ENCODE assay signal across 8 mouse cellular contexts in genomic region chr10:128668790-128669672, GRCm38 (mm10). TPM values are rescaled to one million over a fixed set of nuclear protein-coding genes. Genes with fewer than 3 reads are reported as not detected.
DNase-seq lines count a peak whose midpoint lies in the region; ATAC-seq and TF ChIP-seq lines count a peak whose summit lies in the region.

No protein-coding gene starts in this region.

- peak overlapping the region; percentile 53 for H3K4me3 ChIP-seq in bone marrow macrophage, adult 2 months (ENCODE audit: insufficient read depth, low read length)
- peak overlapping the region; percentile 65 for H3K4me3 ChIP-seq in hindbrain, embryonic 12.5 days
- peak overlapping the region; percentile 73 for H3K4me3 ChIP-seq in lung, embryonic 16.5 days (ENCODE audit: low read length)

- H3K27ac ChIP-seq in bone marrow macrophage, adult 2 months (ENCODE audit: insufficient read depth, low read depth, low read length), result no peak overlapping the region
- H3K27ac ChIP-seq in hindbrain, embryonic 12.5 days, result 0 out of 2 replicates have a peak overlapping the region, but pooled peaks have one; percentile 19
- peak overlapping the region; percentile 60 for H3K27ac ChIP-seq in lung, embryonic 16.5 days (ENCODE audit: low read length)

- peak overlapping the region; percentile 55 for H3K4me2 ChIP-seq in hindbrain, embryonic 12.5 days (replicated peaks)
- H3K4me2 ChIP-seq in lung, embryonic 16.5 days (ENCODE audit: low read depth, low read length), result peak overlapping the region; percentile 73

- peak overlapping the region; percentile 78 for H3K9ac ChIP-seq in hindbrain, embryonic 12.5 days
- peak overlapping the region; percentile 76 for H3K9ac ChIP-seq in lung, embryonic 16.5 days (ENCODE audit: low read length)

- ATAC-seq in CD4-positive, CD25-positive, alpha-beta regulatory T cell, adult 4 months, result peak; percentile 33
- peak; percentile 38; the same call in 1 of the 2 replicates for ATAC-seq in erythroblast, adult 5-6 weeks (replicated peaks; ENCODE audit: low FRiP score, poor library complexity, severe bottlenecking)
- ATAC-seq in hindbrain, embryonic 12.5 days (ENCODE audit: low FRiP score), result peak; percentile 46
- ATAC-seq in lung, embryonic 16.5 days (ENCODE audit: low read depth), result peak; percentile 67

- H3K4me1 ChIP-seq in bone marrow macrophage, adult 2 months (ENCODE audit: control insufficient read depth, insufficient read depth, low read length), result peaks cover 4% of the 10 kb centered on the region
- H3K4me1 ChIP-seq in hindbrain, embryonic 12.5 days, result peaks cover 18% of the 10 kb centered on the region
- H3K4me1 ChIP-seq in lung, embryonic 16.5 days (replicated peaks; ENCODE audit: control insufficient read depth, insufficient read depth, low read length), result peaks cover 7% of the 10 kb centered on the region; the same call in 1 of the 2 replicates

- 0 out of 2 replicates have a peak, but pooled peaks cover 10% of the 10 kb centered on the region for H3K36me3 ChIP-seq in hindbrain, embryonic 12.5 days
- no peaks in the 10 kb centered on the region for H3K36me3 ChIP-seq in lung, embryonic 16.5 days (ENCODE audit: control insufficient read depth, insufficient read depth, low read length)

- H3K27me3 ChIP-seq in hindbrain, embryonic 12.5 days, result peaks cover 7% of the 10 kb centered on the region; the same call in 1 of the 2 replicates
- no peaks in the 10 kb centered on the region for H3K27me3 ChIP-seq in lung, embryonic 16.5 days (ENCODE audit: control insufficient read depth, insufficient read depth, low read depth, low read length)

- no peaks in the 10 kb centered on the region for H3K9me3 ChIP-seq in hindbrain, embryonic 12.5 days (replicated peaks)
- H3K9me3 ChIP-seq in lung, embryonic 16.5 days (ENCODE audit: control insufficient read depth, low read length), result no peaks in the 10 kb centered on the region

- TF ChIP-seq POLR2A in bone marrow macrophage, adult 2 months (IDR thresholded peaks at IDR 0.05; ENCODE audit: borderline replicate concordance, low read depth, low read length), result no peak

- peak; percentile 55 to 56 for DNase-seq in layer of hippocampus, postnatal 14 days (ENCODE audit: low spot score in 2 of 2)
- DNase-seq in retina, adult 2 months (ENCODE audit: low read depth, low spot score), result peak; percentile 61
- DNase-seq in thymus, postnatal 25 days, result peak; percentile 68

- under 1% methylated on average over 42 of the region's 42 CpGs for WGBS in hindbrain, embryonic 12.5 days
- 1% methylated on average over 40 of the region's 42 CpGs for WGBS in lung, embryonic 16.5 days

- no peak for TF ChIP-seq CTCF in bone marrow macrophage, adult 2 months (IDR thresholded peaks at IDR 0.05; ENCODE audit: low read depth, low read length)

RNA-seq across cellular contexts. Expression of gene Suox, which starts 4.8 kb away (rescaled TPM):
- polyA plus RNA-seq in CD4-positive, CD25-positive, alpha-beta regulatory T cell, adult 4 months (2017; shearing (Covaris generic)), result 10 to 100 TPM; 25.7 to 44.3 TPM
- 6.3 and 7.2 TPM in 2 replicates for polyA plus RNA-seq in bone marrow macrophage, adult 2 months (2012; ENCODE audit: insufficient read depth, insufficient read length, missing spikeins)
- 3.1 and 7.5 TPM in 2 replicates for total RNA-seq in erythroblast, adult 5-6 weeks (2015; ENCODE audit: low replicate concordance)
- 8.4 and 11.3 TPM in 2 replicates for total RNA-seq in erythroblast, adult 5-6 weeks (2017; ENCODE audit: low replicate concordance)
- polyA plus RNA-seq in hindbrain, embryonic 12.5 days (2016; fragmentation: Nextera tagmentation; extraction: Ambion mirVana), result 15.1 and 16.4 TPM in 2 replicates
- 10 to 100 TPM; 12.2 to 12.6 TPM for total RNA-seq in layer of hippocampus, postnatal 14 days (2021)
- 13.0 and 14.6 TPM in 2 replicates for polyA plus RNA-seq in lung, embryonic 16.5 days (2015; fragmentation: Nextera tagmentation; extraction: Ambion mirVana)

RNA-seq across cellular contexts. Expression of gene Ikzf4, which starts 23.2 kb away (rescaled TPM):
- 100 to 1,000 TPM; 102 to 158 TPM for polyA plus RNA-seq in CD4-positive, CD25-positive, alpha-beta regulatory T cell, adult 4 months (2017; shearing (Covaris generic))
- polyA plus RNA-seq in bone marrow macrophage, adult 2 months (2012; ENCODE audit: insufficient read depth, insufficient read length, missing spikeins), result not detected in 2 replicates
- not detected in 2 replicates for total RNA-seq in erythroblast, adult 5-6 weeks (2015; ENCODE audit: low replicate concordance)
- 0.09 TPM in 1 of 2 replicates, not detected in the other for total RNA-seq in erythroblast, adult 5-6 weeks (2017; ENCODE audit: low replicate concordance)
- 8.7 and 9.8 TPM in 2 replicates for polyA plus RNA-seq in hindbrain, embryonic 12.5 days (2016; fragmentation: Nextera tagmentation; extraction: Ambion mirVana)
- total RNA-seq in layer of hippocampus, postnatal 14 days (2021), result 10 to 100 TPM; 12.9 to 13.7 TPM
- polyA plus RNA-seq in lung, embryonic 16.5 days (2015; fragmentation: Nextera tagmentation; extraction: Ambion mirVana), result 1.4 and 1.6 TPM in 2 replicates

RNA-seq across cellular contexts. Expression of gene Rab5b, which starts 27.0 kb away (rescaled TPM):
- 100 to 1,000 TPM in 1 of 2 experiments, 10 to 100 TPM in 1; 69.1 to 111 TPM for polyA plus RNA-seq in CD4-positive, CD25-positive, alpha-beta regulatory T cell, adult 4 months (2017; shearing (Covaris generic))
- 123 and 131 TPM in 2 replicates for polyA plus RNA-seq in bone marrow macrophage, adult 2 months (2012; ENCODE audit: insufficient read depth, insufficient read length, missing spikeins)
- total RNA-seq in erythroblast, adult 5-6 weeks (2015; ENCODE audit: low replicate concordance), result 26.9 and 42.2 TPM in 2 replicates
- total RNA-seq in erythroblast, adult 5-6 weeks (2017; ENCODE audit: low replicate concordance), result 64.8 and 71.7 TPM in 2 replicates
- 96.2 and 103 TPM in 2 replicates for polyA plus RNA-seq in hindbrain, embryonic 12.5 days (2016; fragmentation: Nextera tagmentation; extraction: Ambion mirVana)
- 100 to 1,000 TPM; 127 to 133 TPM for total RNA-seq in layer of hippocampus, postnatal 14 days (2021)
- polyA plus RNA-seq in lung, embryonic 16.5 days (2015; fragmentation: Nextera tagmentation; extraction: Ambion mirVana), result 87.9 and 90.6 TPM in 2 replicates

RNA-seq across cellular contexts. Expression of gene Pmel, which starts 35.0 kb away (rescaled TPM):
- polyA plus RNA-seq in CD4-positive, CD25-positive, alpha-beta regulatory T cell, adult 4 months (2017; shearing (Covaris generic)), result 1 to 10 TPM; 4.8 TPM
- 0.37 and 0.67 TPM in 2 replicates for polyA plus RNA-seq in bone marrow macrophage, adult 2 months (2012; ENCODE audit: insufficient read depth, insufficient read length, missing spikeins)
- not detected in 2 replicates for total RNA-seq in erythroblast, adult 5-6 weeks (2015; ENCODE audit: low replicate concordance)
- not detected in 2 replicates for total RNA-seq in erythroblast, adult 5-6 weeks (2017; ENCODE audit: low replicate concordance)
- polyA plus RNA-seq in hindbrain, embryonic 12.5 days (2016; fragmentation: Nextera tagmentation; extraction: Ambion mirVana), result 3.5 and 6.0 TPM in 2 replicates
- total RNA-seq in layer of hippocampus, postnatal 14 days (2021), result 1 to 10 TPM; 1.5 to 1.6 TPM
- polyA plus RNA-seq in lung, embryonic 16.5 days (2015; fragmentation: Nextera tagmentation; extraction: Ambion mirVana), result 2.1 and 2.2 TPM in 2 replicates

RNA-seq across cellular contexts. Expression of gene Cdk2, which starts 35.8 kb away (rescaled TPM):
- 10 to 100 TPM; 19.7 to 23.2 TPM for polyA plus RNA-seq in CD4-positive, CD25-positive, alpha-beta regulatory T cell, adult 4 months (2017; shearing (Covaris generic))
- polyA plus RNA-seq in bone marrow macrophage, adult 2 months (2012; ENCODE audit: insufficient read depth, insufficient read length, missing spikeins), result 47.0 and 53.0 TPM in 2 replicates
- 29.8 and 37.2 TPM in 2 replicates for total RNA-seq in erythroblast, adult 5-6 weeks (2015; ENCODE audit: low replicate concordance)
- 21.0 and 34.3 TPM in 2 replicates for total RNA-seq in erythroblast, adult 5-6 weeks (2017; ENCODE audit: low replicate concordance)
- polyA plus RNA-seq in hindbrain, embryonic 12.5 days (2016; fragmentation: Nextera tagmentation; extraction: Ambion mirVana), result 74.5 and 75.3 TPM in 2 replicates
- 1 to 10 TPM; 6.1 to 9.3 TPM for total RNA-seq in layer of hippocampus, postnatal 14 days (2021)
- polyA plus RNA-seq in lung, embryonic 16.5 days (2015; fragmentation: Nextera tagmentation; extraction: Ambion mirVana), result 101 and 105 TPM in 2 replicates
